Mouse (Mus musculus): ENCODE data around the gene Lsm6. TPM values are rescaled to one million over a fixed set of nuclear protein-coding genes. Genes with fewer than 3 reads are reported as not detected.

Gene Lsm6
- polyA plus RNA-seq, 1 experiment from 2014 or later: 245 TPM

DNA sequence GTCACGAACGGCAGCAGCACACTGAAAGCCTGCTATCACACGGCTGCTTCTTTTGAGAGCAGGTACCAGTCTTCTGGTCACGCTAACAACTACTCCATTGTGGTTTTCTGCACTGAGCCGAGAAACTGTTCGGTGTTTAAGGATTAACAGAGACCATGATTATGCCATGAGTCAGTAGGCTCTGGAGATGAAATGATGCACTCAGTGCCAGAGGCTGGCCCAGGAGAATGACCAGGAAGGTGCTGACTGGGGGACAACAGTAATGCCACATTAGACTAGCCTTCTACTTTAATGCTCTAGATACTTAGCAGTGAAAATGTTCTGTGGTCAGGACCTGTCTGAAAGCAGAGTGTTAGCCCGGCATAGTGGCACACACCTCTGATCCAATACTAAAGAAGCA lies 23.0 kb downstream of the Lsm6 start:
- H3K4me1 ChIP-seq (replicated peaks; ENCODE audit: control insufficient read depth, insufficient read depth, low read length): no peaks in the 10 kb centered on the region
- no peaks in the 10 kb centered on the region; the same call in 1 of the 2 replicates for H3K9me3 ChIP-seq (ENCODE audit: control insufficient read depth, low read length)
- H3K9ac ChIP-seq (ENCODE audit: low read length): no peak overlapping the region
- H3K4me3 ChIP-seq (ENCODE audit: low read depth, low read length): no peak overlapping the region
- DNase-seq (ENCODE audit: low spot score): no peak
- H3K27me3 ChIP-seq (ENCODE audit: control insufficient read depth, insufficient read depth, low read length): no peaks in the 10 kb centered on the region
- no peak for ATAC-seq (replicated peaks; ENCODE audit: low FRiP score)
- H3K36me3 ChIP-seq (ENCODE audit: control insufficient read depth, insufficient read depth, low read length): no peaks in the 10 kb centered on the region
- no peak overlapping the region for H3K4me2 ChIP-seq (ENCODE audit: low read depth, low read length, severe bottlenecking)
- 91% methylated on average over 7 of the region's 7 CpGs for WGBS
- H3K27ac ChIP-seq (ENCODE audit: low read depth, low read length): no peak overlapping the region

GRCm38 (mm10) chr8:78793231-78793630 lies 27.7 kb downstream of the Lsm6 start:
- no peak for DNase-seq (ENCODE audit: low spot score)

GRCm38 (mm10) chr8:78776816-78777215 lies 44.1 kb downstream of the Lsm6 start:
- Histone ChIP-seq H3K27ac (ENCODE audit: low read depth, low read length) (no peak overlapping the region), H3K4me3 (ENCODE audit: low read depth, low read length) (no peak overlapping the region), H3K27me3 (ENCODE audit: control insufficient read depth, insufficient read depth, low read length) (no peaks in the 10 kb centered on the region), H3K9ac (ENCODE audit: low read length) (no peak overlapping the region), H3K36me3 (ENCODE audit: control insufficient read depth, insufficient read depth, low read length) (no peaks in the 10 kb centered on the region), H3K9me3 (ENCODE audit: control insufficient read depth, low read length) (no peaks in the 10 kb centered on the region), H3K4me2 (ENCODE audit: low read depth, low read length, severe bottlenecking) (no peak overlapping the region), H3K4me1 (replicated peaks; ENCODE audit: control insufficient read depth, insufficient read depth, low read length) (no peaks in the 10 kb centered on the region)
- ATAC-seq (replicated peaks; ENCODE audit: low FRiP score) (no peak), DNase-seq (ENCODE audit: low spot score) (no peak)
- 90% methylated on average over 9 of the region's 9 CpGs for WGBS

More at GRCm38 (mm10) chr8:78793231-78793630, 27.7 kb downstream of the Lsm6 start:
- no peak for ATAC-seq (replicated peaks; ENCODE audit: low FRiP score)
- H3K9ac ChIP-seq (ENCODE audit: low read length): no peak overlapping the region
- H3K4me2 ChIP-seq (ENCODE audit: low read depth, low read length, severe bottlenecking): no peak overlapping the region
- H3K4me1 ChIP-seq (replicated peaks; ENCODE audit: control insufficient read depth, insufficient read depth, low read length): no peaks in the 10 kb centered on the region
- WGBS: 89% methylated on average over 4 of the region's 4 CpGs
- no peak overlapping the region for H3K27ac ChIP-seq (ENCODE audit: low read depth, low read length)
- no peaks in the 10 kb centered on the region for H3K27me3 ChIP-seq (ENCODE audit: control insufficient read depth, insufficient read depth, low read length)
- no peak overlapping the region for H3K4me3 ChIP-seq (ENCODE audit: low read depth, low read length)
- no peaks in the 10 kb centered on the region for H3K36me3 ChIP-seq (ENCODE audit: control insufficient read depth, insufficient read depth, low read length)
- H3K9me3 ChIP-seq (ENCODE audit: control insufficient read depth, low read length): no peaks in the 10 kb centered on the region; the same call in 1 of the 2 replicates

DNA sequence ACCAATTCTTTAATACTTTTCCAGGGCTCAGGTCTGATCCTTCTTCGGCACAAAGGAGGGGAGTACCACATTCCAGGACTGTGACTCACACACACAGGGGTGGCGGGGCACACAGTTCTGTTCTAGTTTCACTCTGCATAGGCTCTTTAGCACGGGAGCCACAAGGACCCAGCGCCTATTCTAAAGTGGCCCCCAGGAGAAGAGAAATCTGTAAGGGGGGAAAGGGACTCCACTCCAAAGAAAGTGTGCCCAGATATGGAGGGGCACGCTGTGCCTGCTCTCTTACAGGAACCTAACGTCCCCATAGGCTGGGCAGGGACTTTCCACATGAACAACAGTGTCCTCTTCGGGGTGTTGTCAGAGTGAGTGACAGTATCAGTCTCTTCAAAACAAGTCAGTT lies 49.7 kb downstream of the Lsm6 start:
- no peaks in the 10 kb centered on the region for H3K27me3 ChIP-seq (ENCODE audit: control insufficient read depth, insufficient read depth, low read length)
- no peak overlapping the region for H3K4me3 ChIP-seq (ENCODE audit: low read depth, low read length)
- ATAC-seq (replicated peaks; ENCODE audit: low FRiP score) (no peak), DNase-seq (ENCODE audit: low spot score) (no peak)
- no peaks in the 10 kb centered on the region for H3K36me3 ChIP-seq (ENCODE audit: control insufficient read depth, insufficient read depth, low read length)
- 75% methylated on average over 7 of the region's 7 CpGs for WGBS
- H3K27ac ChIP-seq (ENCODE audit: low read depth, low read length): no peak overlapping the region
- H3K9ac ChIP-seq (ENCODE audit: low read length): no peak overlapping the region
- H3K9me3 ChIP-seq (ENCODE audit: control insufficient read depth, low read length): no peaks in the 10 kb centered on the region
- H3K4me2 ChIP-seq (ENCODE audit: low read depth, low read length, severe bottlenecking): no peak overlapping the region
- H3K4me1 ChIP-seq (replicated peaks; ENCODE audit: control insufficient read depth, insufficient read depth, low read length): no peaks in the 10 kb centered on the region

DNA sequence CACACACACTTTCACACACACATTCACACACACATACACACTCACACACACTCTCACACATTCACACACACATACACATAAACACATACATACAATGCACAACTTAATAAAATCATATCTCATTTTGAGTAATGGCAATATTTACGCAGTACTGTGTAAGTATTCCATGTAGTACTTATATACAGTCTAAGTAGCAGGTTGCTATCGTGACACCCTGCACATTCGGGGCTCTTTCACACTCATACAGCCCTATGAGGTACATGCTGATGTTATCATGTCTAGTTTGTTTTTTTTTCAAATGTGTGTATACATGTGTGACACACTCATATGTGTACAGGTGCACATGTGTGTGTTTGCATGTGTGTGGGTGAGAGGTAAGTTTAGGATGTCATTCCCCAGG lies 50.4 kb downstream of the Lsm6 start:
- Histone ChIP-seq H3K36me3 (ENCODE audit: control insufficient read depth, insufficient read depth, low read length) (no peaks in the 10 kb centered on the region), H3K9ac (ENCODE audit: low read length) (no peak overlapping the region), H3K9me3 (ENCODE audit: control insufficient read depth, low read length) (no peaks in the 10 kb centered on the region), H3K4me1 (replicated peaks; ENCODE audit: control insufficient read depth, insufficient read depth, low read length) (no peaks in the 10 kb centered on the region), H3K27ac (ENCODE audit: low read depth, low read length) (no peak overlapping the region), H3K4me3 (ENCODE audit: low read depth, low read length) (no peak overlapping the region), H3K27me3 (ENCODE audit: control insufficient read depth, insufficient read depth, low read length) (no peaks in the 10 kb centered on the region), H3K4me2 (ENCODE audit: low read depth, low read length, severe bottlenecking) (no peak overlapping the region)
- DNase-seq (ENCODE audit: low spot score) (no peak), ATAC-seq (replicated peaks; ENCODE audit: low FRiP score) (no peak)
- 95% methylated on average over 3 of the region's 3 CpGs for WGBS

GRCm38 (mm10) chr8:78765556-78765955 lies 55.4 kb downstream of the Lsm6 start:
- Histone ChIP-seq H3K36me3 (ENCODE audit: control insufficient read depth, insufficient read depth, low read length) (no peaks in the 10 kb centered on the region), H3K4me1 (replicated peaks; ENCODE audit: control insufficient read depth, insufficient read depth, low read length) (no peaks in the 10 kb centered on the region), H3K4me3 (ENCODE audit: low read depth, low read length) (no peak overlapping the region), H3K9ac (ENCODE audit: low read length) (no peak overlapping the region), H3K4me2 (ENCODE audit: low read depth, low read length, severe bottlenecking) (no peak overlapping the region), H3K9me3 (ENCODE audit: control insufficient read depth, low read length) (no peaks in the 10 kb centered on the region), H3K27ac (ENCODE audit: low read depth, low read length) (no peak overlapping the region), H3K27me3 (ENCODE audit: control insufficient read depth, insufficient read depth, low read length) (no peaks in the 10 kb centered on the region)
- ATAC-seq (replicated peaks; ENCODE audit: low FRiP score) (no peak), DNase-seq (ENCODE audit: low spot score) (no peak)
- 86% methylated on average over 1 of the region's 1 CpGs for WGBS

- Histone ChIP-seq H3K27ac (ENCODE audit: low read depth, low read length) (no peak overlapping the region), H3K9ac (ENCODE audit: low read length) (no peak overlapping the region), H3K36me3 (ENCODE audit: control insufficient read depth, insufficient read depth, low read length) (no peaks in the 10 kb centered on the region), H3K9me3 (ENCODE audit: control insufficient read depth, low read length) (no peaks in the 10 kb centered on the region), H3K4me1 (replicated peaks; ENCODE audit: control insufficient read depth, insufficient read depth, low read length) (no peaks in the 10 kb centered on the region), H3K4me3 (ENCODE audit: low read depth, low read length) (no peak overlapping the region), H3K27me3 (ENCODE audit: control insufficient read depth, insufficient read depth, low read length) (no peaks in the 10 kb centered on the region), H3K4me2 (ENCODE audit: low read depth, low read length, severe bottlenecking) (no peak overlapping the region)
- DNase-seq (ENCODE audit: low spot score) (no peak), ATAC-seq (replicated peaks; ENCODE audit: low FRiP score) (no peak)
These were observed 56.0 kb downstream of the Lsm6 start for GRCm38 (mm10) chr8:78764976-78765375.

- Histone ChIP-seq H3K36me3 (ENCODE audit: control insufficient read depth, insufficient read depth, low read length) (no peaks in the 10 kb centered on the region), H3K9ac (ENCODE audit: low read length) (no peak overlapping the region), H3K9me3 (ENCODE audit: control insufficient read depth, low read length) (no peaks in the 10 kb centered on the region), H3K4me1 (replicated peaks; ENCODE audit: control insufficient read depth, insufficient read depth, low read length) (no peaks in the 10 kb centered on the region), H3K4me3 (ENCODE audit: low read depth, low read length) (no peak overlapping the region), H3K27me3 (ENCODE audit: control insufficient read depth, insufficient read depth, low read length) (no peaks in the 10 kb centered on the region), H3K27ac (ENCODE audit: low read depth, low read length) (no peak overlapping the region), H3K4me2 (ENCODE audit: low read depth, low read length, severe bottlenecking) (no peak overlapping the region)
- ATAC-seq (replicated peaks; ENCODE audit: low FRiP score) (no peak), DNase-seq (ENCODE audit: low spot score) (no peak)
These were observed 61.8 kb downstream of the Lsm6 start for GRCm38 (mm10) chr8:78759139-78759538.

- no peak overlapping the region for H3K4me2 ChIP-seq (ENCODE audit: low read depth, low read length, severe bottlenecking)
- no peaks in the 10 kb centered on the region for H3K9me3 ChIP-seq (ENCODE audit: control insufficient read depth, low read length)
- H3K4me3 ChIP-seq (ENCODE audit: low read depth, low read length): no peak overlapping the region
- no peaks in the 10 kb centered on the region for H3K4me1 ChIP-seq (replicated peaks; ENCODE audit: control insufficient read depth, insufficient read depth, low read length)
- 83% methylated on average over 4 of the region's 4 CpGs for WGBS
- ATAC-seq (replicated peaks; ENCODE audit: low FRiP score): no peak
- H3K36me3 ChIP-seq (ENCODE audit: control insufficient read depth, insufficient read depth, low read length): no peaks in the 10 kb centered on the region
- no peak for DNase-seq (ENCODE audit: low spot score)
- no peak overlapping the region for H3K27ac ChIP-seq (ENCODE audit: low read depth, low read length)
- no peaks in the 10 kb centered on the region for H3K27me3 ChIP-seq (ENCODE audit: control insufficient read depth, insufficient read depth, low read length)
- H3K9ac ChIP-seq (ENCODE audit: low read length): no peak overlapping the region
These were observed 66.0 kb downstream of the Lsm6 start for GRCm38 (mm10) chr8:78754986-78755385.

Data from forebrain, embryonic 11.5 days (tissue).